Mouse (Mus musculus): ENCODE measurements around the gene Atg9b.

The Atg9b gene

DNA sequence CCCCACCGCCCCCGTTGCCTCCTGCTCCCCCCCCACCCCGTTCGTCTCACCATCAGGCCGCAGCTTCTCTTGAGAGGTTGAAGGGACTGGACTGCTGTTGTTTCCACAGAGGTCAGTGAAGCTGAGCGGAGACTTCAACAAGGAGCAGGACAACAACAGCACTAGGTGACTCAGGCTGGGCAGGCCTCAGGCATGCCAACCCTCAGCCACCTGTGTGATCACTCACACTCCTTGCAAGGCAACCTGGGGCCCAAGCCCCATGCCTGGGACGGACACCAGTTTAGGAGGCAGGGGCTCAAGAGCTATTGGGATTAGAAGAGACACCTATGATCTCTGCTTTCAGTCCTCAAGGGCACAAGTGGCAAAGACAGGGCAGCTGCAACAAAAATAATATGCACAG is at the start of gene Atg9b:
Atg9b (minus strand) TSS at position 280 of the 400 bp plus-strand sequence.
- DNase-seq (ENCODE audit: low read depth, low spot score), result no peak

DNA sequence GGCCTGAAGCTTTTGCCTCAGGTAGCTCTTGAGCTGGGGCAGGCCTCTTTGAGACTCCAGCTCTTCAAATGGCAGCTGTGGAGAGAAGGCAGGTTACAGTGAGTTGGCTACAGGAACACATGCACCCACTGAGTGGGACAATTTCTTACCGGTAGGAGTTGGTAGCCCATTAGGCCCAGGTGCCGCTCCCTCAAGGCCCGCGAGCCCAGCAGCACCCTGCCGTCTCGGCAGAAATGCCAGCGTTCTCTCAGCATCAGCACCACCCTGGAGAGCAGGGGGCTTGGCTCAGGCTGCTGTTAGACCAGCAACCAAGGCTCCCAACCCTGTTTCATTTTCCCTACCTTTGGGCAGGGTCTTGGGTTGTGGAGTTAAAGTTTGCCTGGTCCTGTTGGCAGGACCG is 49.2 kb upstream of the Atg9b start:
- DNase-seq (ENCODE audit: low read depth, low spot score), result no peak

DNA sequence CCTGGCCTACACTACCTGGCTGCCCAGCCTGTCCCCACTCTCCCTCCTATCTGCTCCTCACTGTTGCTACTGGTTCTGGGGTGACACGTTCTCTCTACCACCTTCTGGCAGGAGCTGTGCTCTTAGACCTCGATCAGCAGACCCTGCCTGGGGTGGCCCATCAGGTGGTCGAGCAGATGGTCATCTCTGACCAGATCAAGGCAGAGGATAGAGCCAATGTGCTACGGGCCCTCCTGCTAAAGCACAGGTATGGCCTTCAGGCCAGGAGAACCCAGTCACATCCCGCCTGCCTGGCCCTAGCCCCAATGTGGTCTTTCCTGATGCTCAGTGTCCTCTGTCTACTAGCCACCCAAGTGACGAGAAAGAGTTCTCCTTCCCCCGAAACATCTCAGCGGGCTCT is 42.0 kb upstream of the Atg9b start:
- no peak for DNase-seq (ENCODE audit: low read depth, low spot score)

DNA sequence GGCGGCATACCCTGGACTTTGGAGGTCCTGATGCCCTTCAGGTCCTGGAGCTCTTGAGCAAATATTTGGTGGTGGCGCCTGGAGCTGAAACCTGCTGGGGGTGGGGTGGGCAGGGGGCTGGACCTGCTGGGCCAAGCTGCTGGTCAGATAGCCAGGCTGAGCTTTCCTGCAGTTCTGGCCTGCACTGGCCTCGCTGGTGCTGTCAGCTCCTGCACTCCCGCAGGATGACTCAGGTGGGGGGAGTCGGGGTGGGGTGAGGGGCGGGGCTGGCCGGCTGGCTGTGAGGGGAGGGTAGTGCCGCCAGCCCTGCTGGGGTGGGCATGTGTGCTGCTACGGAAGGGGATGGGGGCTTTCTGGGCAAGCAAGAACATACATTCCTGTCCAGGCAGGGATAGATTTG is 36.7 kb upstream of the Atg9b start:
- no peak for DNase-seq (ENCODE audit: low read depth, low spot score)

DNA sequence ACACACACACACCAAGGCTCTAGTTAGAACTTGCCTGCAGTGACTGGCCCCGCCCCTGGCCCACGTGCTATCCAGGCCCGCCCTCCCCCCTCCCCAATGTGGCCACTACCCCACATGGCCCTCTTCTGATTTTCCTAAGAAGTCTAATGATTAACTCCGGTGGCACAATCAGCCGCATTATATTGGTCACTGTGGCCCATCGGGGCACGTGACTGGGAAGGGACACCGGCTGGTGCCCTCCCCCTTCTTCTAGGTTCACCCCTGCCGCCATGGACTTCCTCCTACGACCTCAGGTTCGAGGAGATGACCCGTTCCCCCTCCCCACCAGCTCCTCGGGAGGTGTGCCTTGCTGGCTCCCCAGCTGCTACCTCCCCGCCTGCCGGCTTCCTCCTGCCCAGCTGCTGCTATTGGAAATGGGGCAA is 36.0 kb upstream of the Atg9b start:
- DNase-seq (ENCODE audit: low read depth, low spot score), result no peak

DNA sequence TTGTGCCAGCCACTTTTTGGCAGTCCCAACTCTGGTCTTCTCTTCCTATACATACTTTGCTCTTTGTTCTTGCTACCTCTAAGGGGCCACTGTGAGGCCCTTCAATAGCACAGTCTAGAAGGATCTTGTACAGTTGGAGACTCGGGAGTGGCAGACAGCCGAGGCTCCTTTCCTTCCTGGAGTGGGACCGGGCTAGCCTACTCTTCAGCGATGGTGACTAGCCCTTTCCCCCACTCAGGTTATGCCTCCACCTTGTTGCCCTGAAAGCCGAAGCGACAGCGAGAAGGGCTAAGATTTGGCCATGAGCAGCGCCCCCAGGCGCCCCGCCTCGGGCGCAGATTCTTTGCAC is 35.3 kb upstream of the Atg9b start:
- DNase-seq (ENCODE audit: low read depth, low spot score), result no peak

DNA sequence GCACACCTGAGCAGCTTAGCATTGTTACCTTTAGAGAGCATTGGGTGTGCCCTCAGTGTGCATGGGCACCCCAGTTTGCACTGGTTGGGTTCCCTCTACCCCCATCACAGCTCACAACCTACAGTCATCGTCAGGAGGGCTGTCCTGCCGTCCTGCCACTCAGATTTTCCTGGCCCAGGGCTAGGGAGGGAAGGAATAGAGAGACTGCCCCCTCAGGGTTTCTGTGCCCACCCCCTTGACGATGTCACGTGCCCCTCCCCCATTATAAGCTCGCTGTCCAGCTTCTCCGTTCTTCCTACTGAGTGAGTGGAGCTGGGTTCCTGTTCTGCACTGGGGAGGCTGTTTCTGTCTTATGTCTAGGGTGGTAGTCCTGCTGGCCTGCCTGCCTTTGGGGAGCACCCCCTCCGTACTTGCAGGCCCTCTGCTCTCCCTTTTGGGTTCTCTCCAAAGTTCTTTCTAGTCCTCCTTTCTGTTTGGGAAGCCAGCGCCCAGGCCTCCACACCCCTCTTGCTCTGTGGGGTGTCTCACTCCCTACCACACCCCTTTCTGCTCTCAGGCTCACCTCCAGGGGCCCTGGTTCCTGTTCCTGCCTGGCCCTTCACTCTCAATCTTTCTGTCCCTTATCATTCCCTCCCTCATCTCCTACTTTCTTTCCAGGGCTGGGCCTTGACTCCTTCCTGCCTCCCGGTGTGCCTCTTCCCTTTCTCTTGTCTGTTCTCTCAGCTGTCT is 34.8 kb upstream of the Atg9b start:
- no peak for DNase-seq (ENCODE audit: low read depth, low spot score)

DNA sequence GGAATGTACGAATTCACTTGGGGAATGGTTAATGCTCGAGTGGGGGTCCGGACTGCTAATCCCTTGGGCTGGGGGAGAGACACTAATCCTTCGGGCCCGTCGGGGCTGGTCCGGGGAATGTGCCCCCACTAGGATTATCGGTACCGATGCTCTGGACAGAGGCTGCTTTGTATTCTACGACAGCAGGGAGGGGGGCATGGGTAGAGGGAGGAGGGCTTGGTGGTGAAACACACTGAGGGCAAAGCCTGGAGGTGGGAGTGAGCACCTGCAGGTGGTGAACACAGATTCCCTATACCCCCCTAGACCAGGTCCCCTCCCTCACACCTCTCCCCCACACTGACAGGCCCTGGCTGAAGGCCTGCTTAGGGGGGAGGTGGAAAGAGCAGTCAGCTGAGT is 34.1 kb upstream of the Atg9b start:
- DNase-seq (ENCODE audit: low read depth, low spot score), result no peak

DNA sequence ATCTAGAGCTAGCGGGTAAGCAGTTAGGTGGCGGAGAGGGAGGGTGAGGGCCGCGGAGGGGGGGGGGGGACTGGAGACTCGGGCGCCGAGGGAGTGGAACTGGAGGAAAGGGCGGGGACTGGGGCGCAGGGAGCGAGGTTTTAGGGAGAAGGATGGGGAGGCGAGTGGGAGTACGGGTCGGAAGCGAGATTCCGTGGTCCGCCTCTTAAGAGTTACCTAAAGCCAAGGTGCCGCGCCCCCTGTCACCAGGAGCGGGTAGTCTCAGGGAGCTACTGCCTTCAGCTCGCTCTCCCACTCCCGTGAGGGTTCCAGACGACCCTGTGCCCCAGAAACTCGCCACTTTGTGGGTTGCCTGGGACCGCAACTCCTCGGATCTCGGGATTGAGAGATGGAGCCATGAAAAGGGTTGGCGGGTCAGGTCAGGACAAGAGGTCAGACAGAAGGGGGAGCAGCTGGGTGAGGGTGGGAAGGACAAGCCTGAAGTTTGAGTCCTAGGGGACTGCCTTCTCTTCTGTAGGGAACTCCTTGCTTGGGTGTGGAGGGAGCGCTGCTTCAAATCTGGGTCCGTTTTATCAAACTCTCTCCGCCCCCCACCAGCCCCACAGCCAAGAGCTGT is 33.6 kb upstream of the Atg9b start:
- peak; percentile 40 for DNase-seq (ENCODE audit: low read depth, low spot score)

DNA sequence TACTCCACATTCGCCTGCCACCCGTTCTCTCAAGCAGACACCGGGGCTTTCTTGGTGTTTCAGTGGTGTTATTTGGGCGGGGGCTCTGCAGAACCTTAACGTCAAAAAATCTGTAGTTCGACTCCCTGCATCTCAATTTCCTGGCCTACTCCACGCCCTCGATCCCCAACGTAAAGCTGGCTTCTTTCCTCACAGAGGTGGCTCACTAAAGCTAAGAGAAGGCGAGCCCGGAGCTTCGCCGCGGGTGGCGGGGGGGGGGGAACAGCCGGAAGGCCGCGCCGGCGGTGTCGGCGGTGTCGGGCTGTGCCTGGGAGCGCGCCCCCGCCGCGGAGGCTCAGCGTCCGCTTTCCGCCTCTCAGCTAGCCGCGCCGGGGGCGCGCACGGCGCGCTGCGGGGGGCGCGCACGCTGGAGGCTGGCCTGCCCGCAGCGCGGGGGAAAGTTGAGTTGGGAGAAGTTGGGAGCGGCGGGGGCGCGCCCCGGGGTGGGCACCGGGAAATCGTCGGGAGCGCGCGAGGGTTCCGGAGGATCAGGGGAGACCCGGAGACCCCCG is 33.0 kb upstream of the Atg9b start:
- DNase-seq (ENCODE audit: low read depth, low spot score), result peak; percentile 81

DNA sequence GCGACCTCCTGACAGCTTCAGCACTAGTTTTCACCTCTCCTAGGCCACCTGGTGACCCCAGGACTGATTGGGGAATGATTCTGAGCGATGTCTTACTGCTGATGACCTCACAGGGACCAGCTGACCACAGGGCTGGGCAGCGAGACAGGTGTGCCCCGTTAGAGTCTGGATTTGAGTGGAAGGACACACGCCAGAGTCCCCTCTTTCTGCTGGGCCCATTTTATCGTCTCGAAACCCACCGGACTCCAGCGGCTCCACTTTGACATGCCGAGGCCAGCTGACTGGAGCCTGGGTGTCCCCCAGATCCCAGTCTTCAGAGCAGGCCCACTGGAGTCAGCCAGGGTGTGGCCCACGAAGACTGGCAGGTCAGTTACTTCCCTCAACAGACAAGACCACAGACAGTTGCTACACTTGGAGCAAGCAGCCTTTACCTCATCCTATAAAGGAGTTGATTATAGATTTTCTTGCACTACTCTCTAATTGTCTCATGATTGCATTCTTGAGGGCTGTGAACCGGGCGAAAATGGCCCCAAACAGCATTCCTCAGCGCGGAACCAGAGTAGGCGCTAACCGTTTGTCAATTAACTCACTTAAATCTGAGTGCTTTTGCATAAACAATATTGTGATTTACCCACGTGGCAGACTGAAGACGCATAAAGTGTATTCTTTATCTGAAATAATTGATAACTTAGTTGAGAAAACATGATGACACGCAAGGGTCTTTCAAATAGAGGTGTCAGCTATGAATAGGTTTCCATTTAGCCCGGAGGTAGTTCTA is 32.2 kb upstream of the Atg9b start:
- no peak for DNase-seq (ENCODE audit: low read depth, low spot score)

DNA sequence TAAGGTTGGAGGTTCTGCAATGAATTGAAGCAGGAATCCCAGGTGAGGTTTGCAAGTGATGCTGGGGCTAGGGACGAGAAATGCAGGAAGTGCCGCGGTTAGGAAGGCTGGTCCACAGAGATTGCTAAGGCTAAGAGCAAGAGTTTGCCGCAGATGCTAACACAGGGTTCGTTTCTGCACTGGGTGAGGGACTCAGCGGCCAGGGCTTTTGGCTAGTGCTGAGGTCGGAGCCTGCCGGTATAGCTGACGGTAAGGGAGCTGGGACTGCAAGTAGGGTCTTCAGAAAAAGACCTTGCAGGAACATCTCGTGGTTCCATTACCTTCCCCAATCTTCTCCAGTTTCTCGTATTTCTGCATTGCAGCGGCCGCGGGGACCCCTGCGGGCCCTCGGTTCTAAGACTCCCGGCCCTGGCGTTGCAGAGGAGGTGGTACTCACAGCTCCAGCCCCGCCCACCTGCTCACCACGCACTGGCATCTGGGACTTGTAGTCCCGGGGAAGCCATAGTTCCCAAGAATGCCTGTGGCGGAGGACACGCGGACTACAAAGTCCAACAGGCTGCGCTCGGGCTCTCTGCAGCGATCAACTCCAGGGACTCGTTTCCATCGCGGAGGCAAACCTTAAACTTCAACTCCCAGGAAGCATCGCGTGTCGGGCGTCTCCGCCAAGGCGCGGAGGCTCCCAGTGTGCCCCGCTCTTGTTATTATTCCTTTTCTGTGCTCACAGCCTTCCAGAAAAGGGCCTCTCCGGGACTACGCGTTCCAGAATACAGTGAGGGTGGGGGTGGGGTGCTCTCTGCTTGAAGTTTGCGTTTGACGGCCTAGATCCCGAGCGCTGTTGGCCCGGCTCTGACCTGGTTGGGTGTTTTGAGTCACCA is 31.4 kb upstream of the Atg9b start, which contains the start of the genes Cdk5 and Slc4a2:
Cdk5 (minus strand) TSS at position 402 of the 875 bp plus-strand sequence.
Slc4a2 (plus strand) TSS at position 709 of the 875 bp plus-strand sequence.
- DNase-seq (ENCODE audit: low read depth, low spot score), result peak; percentile 98

DNA sequence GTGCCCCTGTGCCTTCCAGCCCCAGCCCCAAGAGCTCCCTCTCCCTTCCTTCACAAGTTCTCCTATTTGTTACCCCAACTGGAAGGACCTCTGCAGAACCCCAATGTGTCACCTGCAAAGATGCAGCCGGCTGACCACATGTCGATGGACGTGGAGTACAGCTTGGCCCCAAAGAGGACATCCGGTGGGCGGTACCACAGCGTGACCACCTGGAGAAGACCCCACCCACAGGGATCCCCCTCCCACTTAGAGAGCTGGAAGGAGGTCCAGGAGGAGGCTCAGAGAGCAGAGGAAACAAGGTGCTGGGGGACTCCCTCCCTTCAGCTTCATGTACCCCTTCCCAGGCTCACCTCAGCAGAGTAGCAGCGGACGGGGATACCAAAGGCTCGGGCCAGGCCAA is 28.4 kb upstream of the Atg9b start:
- no peak for DNase-seq (ENCODE audit: low read depth, low spot score)

DNA sequence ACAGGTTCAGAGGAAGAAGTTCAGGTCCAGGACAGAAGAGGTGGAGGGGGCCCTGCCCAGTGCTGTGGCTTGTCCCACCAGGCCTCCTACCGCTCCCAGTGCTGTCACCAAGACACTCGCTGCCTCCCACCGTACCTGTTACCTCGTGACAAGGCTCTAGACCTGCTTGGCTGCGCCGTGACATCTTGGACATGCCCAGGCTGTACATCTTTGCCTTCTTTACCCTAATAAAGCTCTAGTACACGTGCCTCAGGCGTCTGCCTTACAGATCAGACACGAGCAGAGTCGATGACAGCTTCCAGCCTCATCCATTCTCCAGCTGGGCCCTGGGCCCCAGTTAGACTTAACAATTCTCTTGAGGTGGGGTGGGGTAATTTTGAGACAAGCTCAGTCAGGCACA is 25.6 kb upstream of the Atg9b start:
- no peak for DNase-seq (ENCODE audit: low read depth, low spot score)

DNA sequence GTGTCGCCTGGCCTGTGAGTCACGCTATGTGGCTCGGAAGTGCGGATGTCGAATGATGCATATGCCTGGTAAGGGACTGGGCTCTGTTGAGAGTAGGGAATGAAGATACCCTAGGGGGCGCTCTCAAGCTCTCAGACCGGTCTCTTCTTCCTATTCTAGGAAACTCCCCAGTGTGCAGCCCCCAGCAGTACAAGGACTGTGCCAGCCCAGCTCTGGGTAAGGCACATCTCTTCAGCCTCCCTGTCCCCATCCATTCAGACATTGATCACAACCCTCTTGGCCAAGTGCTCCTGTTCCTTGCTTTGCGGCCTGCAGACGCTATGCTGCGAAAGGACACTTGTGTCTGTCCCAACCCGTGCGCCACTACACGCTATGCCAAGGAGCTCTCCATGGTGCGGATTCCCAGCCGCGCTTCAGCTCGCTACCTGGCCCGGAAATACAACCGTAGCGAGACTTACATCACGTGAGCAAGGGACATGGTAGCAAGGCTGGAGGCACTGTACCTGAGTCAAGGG is 24.3 kb upstream of the Atg9b start:
- DNase-seq (ENCODE audit: low read depth, low spot score), result peak; percentile 47

DNA sequence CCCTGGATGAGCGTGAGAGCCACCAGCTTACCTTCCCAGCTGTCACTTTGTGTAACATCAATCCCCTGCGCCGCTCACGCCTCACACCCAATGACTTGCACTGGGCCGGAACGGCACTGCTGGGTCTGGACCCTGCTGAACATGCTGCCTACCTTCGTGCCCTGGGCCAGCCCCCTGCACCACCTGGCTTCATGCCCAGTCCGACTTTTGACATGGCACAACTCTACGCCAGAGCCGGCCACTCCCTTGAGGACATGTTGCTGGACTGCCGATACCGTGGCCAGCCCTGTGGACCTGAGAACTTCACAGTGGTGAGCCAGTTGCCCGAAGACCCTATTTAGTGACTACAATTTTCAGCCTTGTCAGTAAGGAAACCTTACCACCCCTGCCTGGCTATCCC is 22.0 kb upstream of the Atg9b start:
- DNase-seq (ENCODE audit: low read depth, low spot score), result no peak

DNA sequence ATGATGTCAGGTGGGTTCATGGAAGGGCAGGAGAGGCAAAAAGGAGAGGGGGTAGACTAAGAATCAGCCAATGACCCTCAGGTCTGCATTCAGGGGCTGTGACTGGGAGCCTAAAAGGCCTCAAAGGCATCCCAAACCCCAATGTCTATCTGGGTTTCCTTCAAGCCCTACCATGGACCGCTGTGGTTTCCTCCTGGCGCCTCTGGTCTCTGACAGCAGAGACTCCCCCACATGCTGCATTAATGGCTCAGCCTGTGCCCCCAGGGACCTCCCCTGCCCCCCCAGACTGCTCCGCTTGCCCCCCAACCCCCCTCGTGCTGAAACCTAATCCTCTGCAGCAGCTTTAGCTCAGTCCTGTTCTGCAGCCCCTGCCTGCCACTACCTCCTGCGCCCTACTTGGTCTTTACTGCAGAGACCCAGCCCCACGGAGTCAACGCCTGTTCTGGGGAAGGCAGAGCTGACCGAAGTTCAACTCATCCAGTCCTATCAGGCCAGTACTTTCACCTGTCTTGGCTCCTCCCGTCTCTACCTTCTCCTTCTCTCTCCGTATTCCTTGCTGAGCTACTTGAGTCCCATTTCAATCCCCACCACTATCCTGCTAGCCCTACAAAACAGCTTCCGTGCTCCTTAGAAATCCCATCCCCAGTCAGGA is 21.2 kb upstream of the Atg9b start, which contains the start of gene Asic3:
Asic3 (plus strand) TSS at position 351 of the 652 bp plus-strand sequence.
- DNase-seq (ENCODE audit: low read depth, low spot score), result no peak

DNA sequence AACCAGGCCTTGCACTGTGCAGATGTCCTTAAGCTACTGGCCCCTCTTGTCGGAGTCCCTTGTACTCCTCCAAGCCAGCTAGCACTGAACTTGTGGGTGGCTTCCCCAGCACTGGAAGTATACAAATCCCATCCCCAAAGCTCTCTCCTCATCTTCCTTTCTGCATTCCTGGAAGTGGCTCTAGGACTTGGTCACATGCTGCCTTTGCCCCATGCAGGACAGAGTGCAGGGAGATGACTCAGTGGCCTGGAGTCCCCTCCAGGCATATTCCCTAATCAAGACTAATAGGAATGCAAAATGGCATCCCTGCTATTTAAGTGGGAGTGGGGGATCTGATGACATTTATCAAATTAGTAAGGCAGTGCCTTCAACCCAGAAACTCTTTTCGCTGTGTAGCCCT is 20.1 kb upstream of the Atg9b start:
- no peak for DNase-seq (ENCODE audit: low read depth, low spot score)

DNA sequence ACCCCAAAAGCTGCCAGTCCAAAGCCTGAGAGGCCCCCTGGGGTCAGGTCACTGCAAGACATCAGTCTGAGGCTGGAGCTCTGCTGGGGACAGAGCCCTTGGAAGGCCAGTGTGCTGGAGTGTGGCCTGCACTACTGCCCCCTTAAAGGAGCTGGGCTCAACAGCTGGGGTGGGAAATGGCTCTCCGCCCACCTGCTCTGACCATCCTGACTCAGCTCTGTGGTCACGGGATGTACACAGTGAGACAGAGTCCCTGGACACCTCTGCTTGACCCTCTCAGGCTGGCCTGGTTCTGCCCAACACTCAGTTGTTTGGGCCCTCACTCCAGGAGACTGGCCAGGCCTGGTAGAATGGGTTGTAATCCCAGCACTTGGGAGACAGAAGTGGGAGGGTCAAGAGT is 17.5 kb upstream of the Atg9b start:
- DNase-seq (ENCODE audit: low read depth, low spot score), result no peak

DNA sequence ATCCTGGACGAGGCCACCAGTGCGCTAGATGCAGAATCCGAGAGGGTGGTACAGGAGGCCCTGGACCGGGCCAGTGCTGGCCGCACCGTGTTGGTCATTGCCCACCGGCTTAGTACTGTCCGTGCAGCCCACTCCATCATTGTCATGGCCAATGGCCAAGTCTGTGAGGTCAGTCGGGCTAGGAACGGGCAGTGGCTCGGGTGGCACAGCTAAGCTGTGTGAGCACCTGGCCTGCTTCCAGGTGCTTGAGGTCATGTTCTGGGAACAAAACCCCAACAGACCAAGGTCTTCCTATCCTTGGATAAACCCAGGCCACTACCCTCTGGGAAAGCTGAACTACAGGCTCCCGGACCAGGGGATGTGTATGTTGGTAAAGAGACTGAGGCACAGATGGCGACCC is 16.7 kb upstream of the Atg9b start:
- no peak for DNase-seq (ENCODE audit: low read depth, low spot score)
